In the genomic region with DNA sequence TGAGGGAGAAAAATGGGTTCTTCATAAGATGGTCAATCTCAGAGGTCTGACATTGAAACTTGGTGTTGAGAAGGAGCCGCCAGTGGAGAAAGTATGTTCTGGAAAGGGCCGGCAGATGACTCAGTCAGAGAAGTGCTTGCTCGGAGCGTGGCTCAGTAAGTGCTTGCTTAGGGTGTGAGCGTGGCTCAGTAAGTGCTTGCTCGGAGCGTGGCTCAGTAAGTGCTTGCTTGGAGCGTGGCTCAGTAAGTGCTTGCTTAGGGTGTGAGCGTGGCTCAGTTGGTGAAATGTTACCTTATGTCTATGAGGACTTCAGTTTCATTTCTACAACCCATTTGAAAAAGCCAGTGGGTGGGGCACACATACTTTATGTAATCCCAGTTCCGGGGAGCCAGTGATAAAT, we compare ENCODE assay signal across 24 mouse cellular contexts.
"Had no signal": no experiment of that assay in that cellular context is flagged by ENCODE, and none has a peak within 500 bp of the region (broad histone marks: within the 10 kb centered on the region; RNA-seq: fewer than 3 reads in every experiment).

No protein-coding gene starts in this region.

- ATAC-seq: forebrain, postnatal 0 days; hindbrain, postnatal 0 days; intestine, embryonic 16.5 days had no signal

- DNase-seq: forebrain, postnatal 0 days; gastrocnemius, postnatal 14 days; gastrocnemius, postnatal 36 days; heart, adult 11 months; heart, adult 2 months; heart, postnatal 14 days; heart, postnatal 36 days; kidney, adult 11 months; kidney, adult 2 months; kidney, adult 9 months; kidney, postnatal 14 days; kidney, postnatal 36 days; layer of hippocampus, adult 9-11 months; layer of hippocampus, postnatal 36 days; left cerebral cortex, postnatal 4 days had no signal

- H3K4me2 ChIP-seq: heart, embryonic 11.5 days; heart, embryonic 13.5 days; heart, embryonic 15.5 days; hindbrain, embryonic 13.5 days; hindbrain, embryonic 15.5 days; kidney, embryonic 15.5 days had no signal

- H3K27me3 ChIP-seq: heart, embryonic 15.5 days; hindbrain, embryonic 13.5 days; hindbrain, embryonic 15.5 days; kidney, embryonic 15.5 days had no signal

- H3K9me3 ChIP-seq: heart, embryonic 13.5 days; heart, embryonic 15.5 days; hindbrain, embryonic 13.5 days; hindbrain, embryonic 15.5 days; kidney, embryonic 15.5 days had no signal

- H3K9ac ChIP-seq: forebrain, postnatal 0 days; heart, embryonic 13.5 days; heart, embryonic 15.5 days; hindbrain, embryonic 13.5 days; hindbrain, embryonic 15.5 days; kidney, embryonic 15.5 days had no signal

- H3K36me3 ChIP-seq: heart, embryonic 13.5 days; heart, embryonic 15.5 days; hindbrain, embryonic 13.5 days; hindbrain, embryonic 15.5 days; kidney, embryonic 15.5 days had no signal

- H3K27ac ChIP-seq: heart, adult 2 months; heart, embryonic 13.5 days; heart, embryonic 15.5 days; hindbrain, embryonic 13.5 days; hindbrain, embryonic 15.5 days; hindbrain, postnatal 0 days; kidney, embryonic 15.5 days; kidney, postnatal 0 days had no signal

- H3K4me1 ChIP-seq: heart, embryonic 13.5 days; heart, embryonic 15.5 days; hindbrain, embryonic 13.5 days; hindbrain, embryonic 15.5 days; kidney, embryonic 15.5 days had no signal

- H3K4me3 ChIP-seq: heart, adult 2 months; heart, embryonic 13.5 days; heart, embryonic 15.5 days; hindbrain, embryonic 13.5 days; hindbrain, embryonic 15.5 days; kidney, embryonic 15.5 days had no signal
